Mouse (Mus musculus) CH12.LX (cell line): ENCODE results near the gene Wwtr1. TPM values are rescaled to one million over a fixed set of nuclear protein-coding genes. Genes with fewer than 3 reads are reported as not detected.

Experiments
- DNase-seq: peaks from one replicate; pipeline ENCODE4 v3.0.0-alpha.2; 2013; ENCODE audit errors: extremely low read depth
- H3K27ac ChIP-seq: 2 replicates; pipeline ENCODE4 v1.5.1; 2012; ENCODE audit warnings: low read depth, mild to moderate bottlenecking, control low read depth, moderate library complexity; ENCODE audit not compliant: insufficient read depth
- H3K27me3 ChIP-seq: replicated peaks from 2 replicates; pipeline ENCODE3; 2012; ENCODE audit warnings: inconsistent platforms
- H3K36me3 ChIP-seq, 2 experiments: replicated peaks in 1 of 2; 2 replicates each; pipeline versions ENCODE3 to v1.6.1; 2012; ENCODE audit warnings: inconsistent platforms in 1 of 2, low read length in 1 of 2, mild to moderate bottlenecking in 1 of 2, mixed read lengths in 1 of 2, moderate library complexity in 1 of 2; ENCODE audit not compliant: control insufficient read depth in 1 of 2, insufficient read depth in 1 of 2
- H3K4me1 ChIP-seq, 2 experiments: 2 replicates each; pipeline ENCODE4 v1.6.1; 2012; ENCODE audit warnings: inconsistent platforms in 1 of 2, moderate library complexity in 1 of 2; ENCODE audit not compliant: insufficient read depth in 2 of 2, control insufficient read depth in 1 of 2
- H3K4me2 ChIP-seq: 2 replicates; pipeline ENCODE4 v1.6.1; 2012; ENCODE audit warnings: low read depth, mild to moderate bottlenecking, control low read depth; ENCODE audit not compliant: poor library complexity, insufficient read depth, severe bottlenecking
- H3K4me3 ChIP-seq, 3 experiments: fragments of 150-350 bp in 1 of 3; sonication (generic) in 1 of 3; replicated peaks in 1 of 3; 2 replicates each; pipeline versions ENCODE3 to v1.5.1; 2011 to 2012; ENCODE audit warnings: low read depth in 2 of 3, low read length in 2 of 3, mild to moderate bottlenecking in 2 of 3, moderate library complexity in 2 of 3, control low read depth in 1 of 3, improper control_type of control experiment in 1 of 3, inconsistent platforms in 1 of 3, mixed read lengths in 1 of 3; ENCODE audit not compliant: poor library complexity in 1 of 3
- H3K79me2 ChIP-seq: replicated peaks from 2 replicates; pipeline ENCODE4 v1.6.1; 2012; ENCODE audit warnings: mild to moderate bottlenecking, moderate library complexity; ENCODE audit not compliant: control insufficient read depth, poor library complexity, insufficient read depth, severe bottlenecking; ENCODE audit errors: extremely low read depth
- H3K9ac ChIP-seq: 2 replicates; pipeline ENCODE4 v1.6.1; 2012; ENCODE audit warnings: low read depth, mild to moderate bottlenecking, control low read depth, moderate library complexity; ENCODE audit not compliant: insufficient read depth
- H3K9me3 ChIP-seq: replicated peaks from 2 replicates; pipeline ENCODE3; 2012; ENCODE audit warnings: low read length, inconsistent platforms, mixed read lengths
- BHLHE40 ChIP-seq: IDR thresholded peaks from 2 replicates; pipeline ENCODE4 v1.6.1; 2011; ENCODE audit warnings: mild to moderate bottlenecking, low read depth, low read length, improper control_type of control experiment
- CHD1 ChIP-seq: IDR thresholded peaks from 2 replicates; pipeline ENCODE4 v1.6.1; 2012; ENCODE audit warnings: low read depth, low read length, improper control_type of control experiment, inconsistent platforms
- CHD2 ChIP-seq: IDR thresholded peaks from 2 replicates; pipeline ENCODE4 v1.6.1; 2011; ENCODE audit warnings: low read length, improper control_type of control experiment
- CTCF ChIP-seq, 2 experiments: IDR thresholded peaks in 1 of 2; conservative IDR thresholded peaks in 1 of 2; 2 replicates each; pipeline ENCODE4 v1.5.1; 2011 to 2012; ENCODE audit warnings: low read depth in 2 of 2, low read length in 2 of 2, improper control_type of control experiment in 1 of 2, inconsistent platforms in 1 of 2, mild to moderate bottlenecking in 1 of 2, moderate library complexity in 1 of 2
- E2F4 ChIP-seq: IDR thresholded peaks from 2 replicates; pipeline ENCODE4 v1.6.1; 2011; ENCODE audit warnings: low read depth, low read length, improper control_type of control experiment; ENCODE audit not compliant: insufficient replicate concordance
- ELF1 ChIP-seq: IDR thresholded peaks from 2 replicates; pipeline ENCODE4 v1.6.1; 2014; ENCODE audit warnings: low read depth, mild to moderate bottlenecking, inconsistent platforms, low read length, improper control_type of control experiment
- EP300 ChIP-seq: IDR thresholded peaks from 2 replicates; pipeline ENCODE4 v1.6.1; 2011; ENCODE audit warnings: low read length, improper control_type of control experiment
- ETS1 ChIP-seq: conservative IDR thresholded peaks from 2 replicates; pipeline ENCODE4 v1.6.1; 2012; ENCODE audit warnings: low read depth, mild to moderate bottlenecking, inconsistent platforms, low read length, improper control_type of control experiment, moderate library complexity
- HCFC1 ChIP-seq: IDR thresholded peaks from 2 replicates; pipeline ENCODE4 v1.6.1; 2012; ENCODE audit warnings: low read depth, mild to moderate bottlenecking, inconsistent platforms, low read length, improper control_type of control experiment
- JUN ChIP-seq: IDR thresholded peaks from 2 replicates; pipeline ENCODE4 v1.6.1; 2011; ENCODE audit warnings: low read depth, mild to moderate bottlenecking, low read length, improper control_type of control experiment, moderate library complexity; ENCODE audit not compliant: insufficient read depth
- JUND ChIP-seq: conservative IDR thresholded peaks from 2 replicates; pipeline ENCODE4 v1.6.1; 2011; ENCODE audit warnings: low read depth, low read length, improper control_type of control experiment
- KAT2A ChIP-seq: IDR thresholded peaks from 2 replicates; pipeline ENCODE4 v1.6.1; 2012; ENCODE audit warnings: low read length, improper control_type of control experiment, inconsistent platforms; ENCODE audit not compliant: insufficient replicate concordance
- MAX ChIP-seq: IDR thresholded peaks from 2 replicates; pipeline ENCODE4 v1.6.1; 2011; ENCODE audit warnings: low read length, improper control_type of control experiment
- MAZ ChIP-seq: IDR thresholded peaks from 2 replicates; pipeline ENCODE4 v1.6.1; 2012; ENCODE audit warnings: low read depth, mild to moderate bottlenecking, inconsistent platforms, low read length, improper control_type of control experiment, moderate library complexity
- MEF2A ChIP-seq: IDR thresholded peaks from 2 replicates; pipeline ENCODE4 v1.6.1; 2014; ENCODE audit warnings: low read depth, mild to moderate bottlenecking, inconsistent platforms, low read length, improper control_type of control experiment, borderline replicate concordance
- NELFE ChIP-seq: IDR thresholded peaks from 2 replicates; pipeline ENCODE4 v1.6.1; 2011; ENCODE audit warnings: low read depth, low read length, improper control_type of control experiment
- NRF1 ChIP-seq: IDR thresholded peaks from 2 replicates; pipeline ENCODE4 v1.6.1; 2014; ENCODE audit warnings: low read depth, mild to moderate bottlenecking, inconsistent platforms, low read length, improper control_type of control experiment, moderate library complexity
- PAX5 ChIP-seq: IDR thresholded peaks from 2 replicates; pipeline ENCODE4 v1.6.1; 2012; ENCODE audit warnings: low read length, inconsistent platforms, mixed read lengths
- POLR2A ChIP-seq: IDR thresholded peaks from 2 replicates; pipeline ENCODE4 v1.6.1; 2011; ENCODE audit warnings: low read depth, mild to moderate bottlenecking, improper control_type of control experiment, low read length
- RAD21 ChIP-seq: IDR thresholded peaks from 2 replicates; pipeline ENCODE4 v1.6.1; 2011; ENCODE audit warnings: low read depth, mild to moderate bottlenecking, low read length, improper control_type of control experiment, moderate library complexity
- RCOR1 ChIP-seq: conservative IDR thresholded peaks from 2 replicates; pipeline ENCODE4 v1.6.1; 2012; ENCODE audit warnings: low read depth, mild to moderate bottlenecking, inconsistent platforms, low read length, improper control_type of control experiment
- SIN3A ChIP-seq: IDR thresholded peaks from 2 replicates; pipeline ENCODE4 v1.6.1; 2012; ENCODE audit warnings: low read length, improper control_type of control experiment, inconsistent platforms
- SMC3 ChIP-seq: IDR thresholded peaks from 2 replicates; pipeline ENCODE4 v1.6.1; 2011; ENCODE audit warnings: low read depth, low read length, improper control_type of control experiment
- TBP ChIP-seq: conservative IDR thresholded peaks from 2 replicates; pipeline ENCODE4 v1.6.1; 2011; ENCODE audit warnings: low read depth, low read length, improper control_type of control experiment
- TCF12 ChIP-seq: IDR thresholded peaks from 2 replicates; pipeline ENCODE4 v1.6.1; 2014; ENCODE audit warnings: low read depth, mild to moderate bottlenecking, inconsistent platforms, low read length, improper control_type of control experiment
- USF1 ChIP-seq: IDR thresholded peaks from 2 replicates; pipeline ENCODE4 v1.6.1; 2014; ENCODE audit warnings: low read depth, mild to moderate bottlenecking, inconsistent platforms, low read length, improper control_type of control experiment
- ZC3H11A ChIP-seq: IDR thresholded peaks from 2 replicates; pipeline ENCODE4 v1.6.1; 2012; ENCODE audit warnings: low read depth, mild to moderate bottlenecking, inconsistent platforms, low read length, improper control_type of control experiment
- ZKSCAN1 ChIP-seq: IDR thresholded peaks from 2 replicates; pipeline ENCODE4 v1.6.1; 2012; ENCODE audit warnings: low read depth, inconsistent platforms, low read length, improper control_type of control experiment, borderline replicate concordance
- ZMIZ1 ChIP-seq: IDR thresholded peaks from 2 replicates; pipeline ENCODE4 v1.6.1; 2012; ENCODE audit warnings: low read depth, mild to moderate bottlenecking, inconsistent platforms, low read length, improper control_type of control experiment
- ZNF384 ChIP-seq: IDR thresholded peaks from 2 replicates; pipeline ENCODE4 v1.6.1; 2012; ENCODE audit warnings: low read depth, low read length, improper control_type of control experiment, inconsistent platforms
- dilution Hi-C: fragments of 300-500 bp; cut with MboI; formaldehyde crosslinking; loops from 2 replicates; pipeline ENCODE4 v1.14.3; 2020; ENCODE audit warnings: low sequenced_read_pairs; ENCODE audit not compliant: extremely low pct_unique_long_range_greater_than_20kb, extremely low pct_ligation_motif_present
- in situ Hi-C: fragments of 300-500 bp; cut with MboI; formaldehyde crosslinking; loops from 3 replicates; pipeline ENCODE4 v1.14.3; 2019; ENCODE audit warnings: low sequenced_read_pairs, low pct_ligation_motif_present, low pct_unique_long_range_greater_than_20kb, mixed read lengths
- polyA plus RNA-seq: library from polyadenylated mRNA; unstranded; fragments of >175 nt; gene quantifications from 2 replicates; pipeline ENCODE4 v1.2.1, GENCODE M21; 2012; ENCODE audit warnings: low read depth; ENCODE audit not compliant: insufficient read length
- total RNA-seq, 2 experiments: library from RNA; depleted of rRNA; stranded (reverse); fragments of 300-350 nt in 1 of 2; fragments of >200 nt in 1 of 2; gene quantifications; 2 replicates each; pipeline ENCODE4 v1.2.3; 2012 to 2014

The Wwtr1 gene
- total and polyA plus RNA-seq, 3 experiments: 12.8 to 14.8 (median 13.5) TPM

GRCm38 (mm10) chr3:57554124-57554889 lies 21.4 kb downstream of the Wwtr1 start (continued):
- TF ChIP-seq ZMIZ1 (no peak), ZNF384 (no peak), KAT2A (no peak), SMC3 (no peak), EP300 (peak; percentile 78), RCOR1 (peak; percentile 49; the same call in 1 of the 2 replicates), TCF12 (peak; percentile 80), CHD2 (peak; percentile 43; the same call in 1 of the 2 replicates), JUND (no peak), BHLHE40 (peak; percentile 83), CHD1 (peak; percentile 99), PAX5 (no peak), NELFE (no peak), ETS1 (peak; percentile 80), MAX (peak; percentile 67), MAZ (0 out of 2 replicates have a peak, but pooled peaks have one; percentile 59), ZC3H11A (no peak), SIN3A (peak; percentile 81; the same call in 1 of the 2 replicates), JUN (no peak)

- DNase-seq: no peak
- dilution Hi-C loops (no loop called here), in situ Hi-C loops (no loop called here)
- no peaks in the 10 kb centered on the region for H3K27me3 ChIP-seq
- no peak overlapping the region for H3K27ac ChIP-seq
- no peak overlapping the region for H3K9ac ChIP-seq
- H3K4me2 ChIP-seq: no peak overlapping the region
- peaks cover 40% of the 10 kb centered on the region for H3K79me2 ChIP-seq
- no peak overlapping the region for H3K4me3 ChIP-seq
- no peaks in the 10 kb centered on the region for H3K9me3 ChIP-seq
- peaks cover 40 to 93% of the 10 kb centered on the region in 2 experiments for H3K4me1 ChIP-seq
- H3K36me3 ChIP-seq: no peaks in the 10 kb centered on the region
- TF ChIP-seq E2F4 (no peak), ZKSCAN1 (no peak), USF1 (no peak), CTCF (conservative IDR thresholded peaks at IDR 0.05 in 1 of 2, IDR thresholded peaks at IDR 0.05 in 1 of 2; ENCODE audit: low read depth in 2 of 2, low read length in 2 of 2) (no peak), ELF1 (no peak), JUN (no peak), SIN3A (no peak), POLR2A (no peak), MEF2A (no peak), MAZ (no peak), JUND (no peak), RAD21 (no peak), HCFC1 (no peak), TBP (no peak), KAT2A (no peak), ZNF384 (no peak), NRF1 (no peak), CHD2 (no peak)
Observed at GRCm38 (mm10) chr3:57553108-57553507, 22.6 kb downstream of the Wwtr1 start.
